Mouse (Mus musculus) brain, embryonic 14.5 days (tissue): ENCODE measurements around the gene Nr6a1.
A peak's percentile ranks its signal among the peaks of the same experiment; 100 is the strongest.

Experiments used
- CTCF ChIP-seq: fragments of 200-500 bp; IDR thresholded peaks from 2 replicates; pipeline ENCODE4 v1.5.1; 2012; ENCODE audit warnings: inconsistent platforms, mild to moderate bottlenecking, moderate library complexity, borderline replicate concordance; ENCODE audit not compliant: insufficient read depth, insufficient read length; ENCODE audit errors: extremely low read depth
- POLR2A ChIP-seq: fragments of 200-500 bp; IDR thresholded peaks from 2 replicates; pipeline ENCODE4 v1.6.1; 2012; ENCODE audit warnings: mild to moderate bottlenecking, inconsistent platforms, borderline replicate concordance; ENCODE audit not compliant: poor library complexity, insufficient read depth, insufficient read length, severe bottlenecking; ENCODE audit errors: extremely low read depth

DNA sequence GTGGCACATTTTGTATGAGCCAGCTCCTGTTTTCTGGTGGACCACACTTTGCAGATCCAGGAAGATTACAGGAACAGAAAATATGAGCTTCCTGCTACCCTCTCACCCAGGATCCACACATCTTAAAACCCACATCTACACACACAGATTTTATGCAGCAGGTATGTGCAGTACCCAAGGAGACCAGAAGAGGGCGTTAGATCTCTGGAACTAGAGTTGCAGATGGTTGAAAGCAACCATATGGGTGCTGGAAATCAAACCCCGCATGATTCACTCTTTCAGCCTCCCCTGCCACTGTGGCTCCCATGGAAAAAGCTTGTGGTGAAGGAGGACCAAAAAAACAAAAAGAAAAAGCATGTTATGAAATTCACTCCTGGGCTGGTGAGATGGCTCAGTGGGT lies 11.6 kb upstream of the Nr6a1 start:
- TF ChIP-seq CTCF (peak; percentile 35; the same call in 1 of the 2 replicates), POLR2A (no peak)
